In genomic region chr1:162901879-162902278, GRCm38 (mm10) we compare ENCODE assay signal across 21 mouse cellular contexts. TPM values are rescaled to one million over a fixed set of nuclear protein-coding genes. Genes with fewer than 3 reads are reported as not detected.
DNase-seq lines count a peak whose midpoint lies in the region; ATAC-seq and TF ChIP-seq lines count a peak whose summit lies in the region.
"Had no signal": no experiment of that assay in that cellular context is flagged by ENCODE, and none has a peak within 500 bp of the region (broad histone marks: within the 10 kb centered on the region; RNA-seq: fewer than 3 reads in every experiment).

No protein-coding gene starts in this region.

- H3K27ac ChIP-seq in forebrain, embryonic 11.5 days (ENCODE audit: low read depth, low read length) = no peak overlapping the region
- no peak overlapping the region for H3K27ac ChIP-seq in forebrain, postnatal 0 days (ENCODE audit: low read depth, low read length)
- H3K27ac ChIP-seq in midbrain, embryonic 14.5 days (replicated peaks; ENCODE audit: low read depth, low read length) = no peak overlapping the region
- no peak overlapping the region for H3K27ac ChIP-seq in midbrain, embryonic 11.5 days (ENCODE audit: low read depth, low read length)
- H3K27ac ChIP-seq in forebrain, embryonic 16.5 days (ENCODE audit: low read length) = no peak overlapping the region
- H3K27ac ChIP-seq in neural tube, embryonic 15.5 days (replicated peaks) = no peak overlapping the region
- H3K27ac ChIP-seq: limb, embryonic 13.5 days; stomach, embryonic 15.5 days had no signal

- no peak overlapping the region for H3K9ac ChIP-seq in forebrain, embryonic 11.5 days (ENCODE audit: low read length)
- no peak overlapping the region for H3K9ac ChIP-seq in forebrain, postnatal 0 days
- H3K9ac ChIP-seq in midbrain, embryonic 14.5 days (replicated peaks; ENCODE audit: low read length) = no peak overlapping the region
- H3K9ac ChIP-seq in midbrain, embryonic 11.5 days (ENCODE audit: low read length) = no peak overlapping the region
- no peak overlapping the region for H3K9ac ChIP-seq in forebrain, embryonic 16.5 days (replicated peaks; ENCODE audit: low read depth, low read length)
- H3K9ac ChIP-seq in neural tube, embryonic 15.5 days (replicated peaks) = no peak overlapping the region
- H3K9ac ChIP-seq: limb, embryonic 13.5 days; liver, postnatal 0 days; stomach, embryonic 15.5 days had no signal

- H3K27me3 ChIP-seq in forebrain, embryonic 11.5 days (ENCODE audit: control insufficient read depth, insufficient read depth, low read length) = no peaks in the 10 kb centered on the region
- H3K27me3 ChIP-seq in forebrain, postnatal 0 days (ENCODE audit: insufficient read depth, low read length) = no peaks in the 10 kb centered on the region
- no peaks in the 10 kb centered on the region for H3K27me3 ChIP-seq in midbrain, embryonic 14.5 days (ENCODE audit: control insufficient read depth, insufficient read depth, low read length)
- no peaks in the 10 kb centered on the region for H3K27me3 ChIP-seq in midbrain, embryonic 11.5 days (ENCODE audit: control insufficient read depth, insufficient read depth, low read length)
- H3K27me3 ChIP-seq in forebrain, embryonic 16.5 days (replicated peaks; ENCODE audit: control insufficient read depth, insufficient read depth, low read length) = no peaks in the 10 kb centered on the region
- no peaks in the 10 kb centered on the region for H3K27me3 ChIP-seq in neural tube, embryonic 15.5 days (replicated peaks)
- H3K27me3 ChIP-seq: limb, embryonic 13.5 days; stomach, embryonic 15.5 days had no signal

- no peak overlapping the region for H3K4me2 ChIP-seq in forebrain, embryonic 11.5 days (ENCODE audit: low read depth, low read length, severe bottlenecking)
- no peak overlapping the region for H3K4me2 ChIP-seq in forebrain, postnatal 0 days (ENCODE audit: low read depth)
- H3K4me2 ChIP-seq in midbrain, embryonic 14.5 days (ENCODE audit: low read length) = no peak overlapping the region
- no peak overlapping the region for H3K4me2 ChIP-seq in midbrain, embryonic 11.5 days
- no peak overlapping the region for H3K4me2 ChIP-seq in forebrain, embryonic 16.5 days (ENCODE audit: low read length)
- H3K4me2 ChIP-seq in neural tube, embryonic 15.5 days = no peak overlapping the region
- H3K4me2 ChIP-seq: heart, embryonic 11.5 days; limb, embryonic 13.5 days; stomach, embryonic 15.5 days had no signal

- TF ChIP-seq CTCF in forebrain, postnatal 0 days (IDR thresholded peaks at IDR 0.05; ENCODE audit: low read depth) = no peak

- ATAC-seq in forebrain, embryonic 11.5 days (replicated peaks; ENCODE audit: low FRiP score) = 0 out of 2 replicates have a peak, but pooled peaks have one; percentile 51
- ATAC-seq in forebrain, postnatal 0 days = no peak
- peak; percentile 74 for ATAC-seq in midbrain, embryonic 14.5 days (ENCODE audit: low FRiP score, low TSS enrichment)
- no peak for ATAC-seq in midbrain, embryonic 11.5 days (ENCODE audit: low FRiP score)
- ATAC-seq in forebrain, embryonic 16.5 days = peak; percentile 79
- peak; percentile 79 for ATAC-seq in neural tube, embryonic 15.5 days (ENCODE audit: low FRiP score)
- ATAC-seq in megakaryocyte progenitor cell, adult 5-6 weeks (replicated peaks; ENCODE audit: poor library complexity) = no peak
- ATAC-seq: liver, postnatal 0 days had no signal

- no peaks in the 10 kb centered on the region for H3K4me1 ChIP-seq in forebrain, embryonic 11.5 days (replicated peaks; ENCODE audit: control insufficient read depth, insufficient read depth, low read length)
- H3K4me1 ChIP-seq in forebrain, postnatal 0 days (ENCODE audit: insufficient read depth) = no peaks in the 10 kb centered on the region
- no peaks in the 10 kb centered on the region for H3K4me1 ChIP-seq in midbrain, embryonic 14.5 days (ENCODE audit: control insufficient read depth, insufficient read depth, low read length)
- H3K4me1 ChIP-seq in midbrain, embryonic 11.5 days (ENCODE audit: control insufficient read depth, insufficient read depth, low read length) = no peaks in the 10 kb centered on the region
- H3K4me1 ChIP-seq in forebrain, embryonic 16.5 days (replicated peaks; ENCODE audit: control insufficient read depth, insufficient read depth, low read length) = no peaks in the 10 kb centered on the region
- H3K4me1 ChIP-seq in neural tube, embryonic 15.5 days = no peaks in the 10 kb centered on the region
- H3K4me1 ChIP-seq: stomach, embryonic 15.5 days had no signal

- WGBS in forebrain, embryonic 11.5 days = 71% methylated on average over 4 of the region's 4 CpGs
- WGBS in forebrain, postnatal 0 days = 36% methylated on average over 4 of the region's 4 CpGs
- WGBS in midbrain, embryonic 14.5 days = 70% methylated on average over 4 of the region's 4 CpGs
- 80% methylated on average over 4 of the region's 4 CpGs for WGBS in midbrain, embryonic 11.5 days
- 32% methylated on average over 4 of the region's 4 CpGs for WGBS in forebrain, embryonic 16.5 days
- 33% methylated on average over 4 of the region's 4 CpGs for WGBS in neural tube, embryonic 15.5 days

- no peaks in the 10 kb centered on the region for H3K36me3 ChIP-seq in forebrain, embryonic 11.5 days (ENCODE audit: control insufficient read depth, insufficient read depth, low read length)
- H3K36me3 ChIP-seq in forebrain, postnatal 0 days (ENCODE audit: insufficient read depth) = no peaks in the 10 kb centered on the region
- H3K36me3 ChIP-seq in midbrain, embryonic 14.5 days (ENCODE audit: control insufficient read depth, insufficient read depth, low read length) = no peaks in the 10 kb centered on the region
- H3K36me3 ChIP-seq in midbrain, embryonic 11.5 days (ENCODE audit: control insufficient read depth, insufficient read depth, low read length) = no peaks in the 10 kb centered on the region
- no peaks in the 10 kb centered on the region for H3K36me3 ChIP-seq in forebrain, embryonic 16.5 days (ENCODE audit: control insufficient read depth, insufficient read depth)
- H3K36me3 ChIP-seq in neural tube, embryonic 15.5 days = no peaks in the 10 kb centered on the region
- H3K36me3 ChIP-seq: limb, embryonic 13.5 days; stomach, embryonic 15.5 days had no signal

- DNase-seq in forebrain, embryonic 11.5 days (ENCODE audit: low spot score) = no peak
- DNase-seq in forebrain, postnatal 0 days = no peak
- DNase-seq in midbrain, embryonic 14.5 days = peak; percentile 30
- DNase-seq in midbrain, embryonic 11.5 days (ENCODE audit: low spot score, missing footprints) = no peak
- DNase-seq in testis, postnatal 10 days (ENCODE audit: low spot score) = no peak
- DNase-seq: adrenal gland, postnatal 25 days; gastrocnemius, postnatal 25 days; heart, postnatal 36 days; kidney, adult 11 months; kidney, postnatal 36 days; liver, postnatal 0 days; lung, postnatal 4 days; thymus, postnatal 36 days had no signal

- H3K9me3 ChIP-seq in forebrain, embryonic 11.5 days (ENCODE audit: control insufficient read depth, low read length) = no peaks in the 10 kb centered on the region
- H3K9me3 ChIP-seq in forebrain, postnatal 0 days (ENCODE audit: low read length) = no peaks in the 10 kb centered on the region
- no peaks in the 10 kb centered on the region for H3K9me3 ChIP-seq in midbrain, embryonic 14.5 days (ENCODE audit: control insufficient read depth, low read length)
- H3K9me3 ChIP-seq in midbrain, embryonic 11.5 days (ENCODE audit: control insufficient read depth, low read length) = no peaks in the 10 kb centered on the region
- no peaks in the 10 kb centered on the region for H3K9me3 ChIP-seq in forebrain, embryonic 16.5 days (ENCODE audit: control insufficient read depth, low read length)
- H3K9me3 ChIP-seq in neural tube, embryonic 15.5 days (replicated peaks) = no peaks in the 10 kb centered on the region
- H3K9me3 ChIP-seq: limb, embryonic 13.5 days; stomach, embryonic 15.5 days had no signal

- no peak overlapping the region for H3K4me3 ChIP-seq in forebrain, embryonic 11.5 days (ENCODE audit: low read depth, low read length)
- no peak overlapping the region for H3K4me3 ChIP-seq in forebrain, postnatal 0 days (ENCODE audit: low read depth, low read length)
- no peak overlapping the region for H3K4me3 ChIP-seq in midbrain, embryonic 14.5 days (replicated peaks; ENCODE audit: low read depth, low read length)
- H3K4me3 ChIP-seq in midbrain, embryonic 11.5 days (ENCODE audit: low read depth, low read length) = no peak overlapping the region
- no peak overlapping the region for H3K4me3 ChIP-seq in forebrain, embryonic 16.5 days (replicated peaks; ENCODE audit: low read length)
- no peak overlapping the region for H3K4me3 ChIP-seq in neural tube, embryonic 15.5 days (replicated peaks)
- H3K4me3 ChIP-seq: limb, embryonic 13.5 days; myocyte; stomach, embryonic 15.5 days had no signal

RNA-seq across cellular contexts. Expression of gene Fmo2, which starts 3.4 kb away (rescaled TPM):
- polyA plus RNA-seq in forebrain, embryonic 11.5 days (2014; fragmentation: Nextera tagmentation; extraction: Ambion mirVana) = 0.13 and 0.29 TPM in 2 replicates
- total RNA-seq in forebrain, postnatal 0 days (2014; rRNA removed) = 0.38 and 0.81 TPM in 2 replicates
- polyA plus RNA-seq in forebrain, postnatal 0 days (2015; fragmentation: Nextera tagmentation; extraction: Ambion mirVana) = 0.30 and 0.50 TPM in 2 replicates
- not detected in 2 replicates for polyA plus RNA-seq in midbrain, embryonic 14.5 days (2014; fragmentation: Nextera tagmentation; extraction: Ambion mirVana)
- not detected in 2 replicates for polyA plus RNA-seq in midbrain, embryonic 11.5 days (2014; fragmentation: Nextera tagmentation; extraction: Ambion mirVana)
- 0.17 TPM in 1 of 2 replicates, not detected in the other for polyA plus RNA-seq in forebrain, embryonic 16.5 days (2015; fragmentation: Nextera tagmentation; extraction: Ambion mirVana)
- 0.27 and 0.42 TPM in 2 replicates for polyA plus RNA-seq in neural tube, embryonic 15.5 days (2015; fragmentation: Nextera tagmentation; extraction: Ambion mirVana)
- not detected in 2 replicates for total RNA-seq in megakaryocyte progenitor cell, adult 5-6 weeks (2015)
- not detected in 2 replicates for total RNA-seq in megakaryocyte progenitor cell, adult 5-6 weeks (2017)
- polyA plus RNA-seq: myocyte had no signal

RNA-seq across cellular contexts. Expression of gene Fmo6, which starts 35.4 kb away (rescaled TPM):
- polyA plus RNA-seq in forebrain, embryonic 11.5 days (2014; fragmentation: Nextera tagmentation; extraction: Ambion mirVana) = not detected in 2 replicates
- total RNA-seq in forebrain, postnatal 0 days (2014; rRNA removed) = not detected in 2 replicates
- polyA plus RNA-seq in forebrain, postnatal 0 days (2015; fragmentation: Nextera tagmentation; extraction: Ambion mirVana) = not detected in 2 replicates
- not detected in 2 replicates for polyA plus RNA-seq in midbrain, embryonic 14.5 days (2014; fragmentation: Nextera tagmentation; extraction: Ambion mirVana)
- not detected in 2 replicates for polyA plus RNA-seq in midbrain, embryonic 11.5 days (2014; fragmentation: Nextera tagmentation; extraction: Ambion mirVana)
- polyA plus RNA-seq in forebrain, embryonic 16.5 days (2015; fragmentation: Nextera tagmentation; extraction: Ambion mirVana) = not detected in 2 replicates
- polyA plus RNA-seq in neural tube, embryonic 15.5 days (2015; fragmentation: Nextera tagmentation; extraction: Ambion mirVana) = 0.14 TPM in 1 of 2 replicates, not detected in the other
- total RNA-seq in megakaryocyte progenitor cell, adult 5-6 weeks (2015) = not detected in 2 replicates
- not detected in 2 replicates for total RNA-seq in megakaryocyte progenitor cell, adult 5-6 weeks (2017)
- total RNA-seq: adrenal gland, postnatal 25 days; gastrocnemius, postnatal 25 days; heart, postnatal 36 days had no signal
- polyA plus RNA-seq: cortical plate, adult 2 months; heart, embryonic 11.5 days; liver, postnatal 0 days; myocyte had no signal

RNA-seq across cellular contexts. Expression of gene Fmo1, which starts 35.5 kb away (rescaled TPM):
- 15.3 and 19.9 TPM in 2 replicates for polyA plus RNA-seq in forebrain, embryonic 11.5 days (2014; fragmentation: Nextera tagmentation; extraction: Ambion mirVana)
- 37.2 and 46.8 TPM in 2 replicates for total RNA-seq in forebrain, postnatal 0 days (2014; rRNA removed)
- 28.1 and 33.2 TPM in 2 replicates for polyA plus RNA-seq in forebrain, postnatal 0 days (2015; fragmentation: Nextera tagmentation; extraction: Ambion mirVana)
- polyA plus RNA-seq in midbrain, embryonic 14.5 days (2014; fragmentation: Nextera tagmentation; extraction: Ambion mirVana) = 15.7 and 29.0 TPM in 2 replicates
- polyA plus RNA-seq in midbrain, embryonic 11.5 days (2014; fragmentation: Nextera tagmentation; extraction: Ambion mirVana) = 26.5 and 30.8 TPM in 2 replicates
- 22.5 and 29.2 TPM in 2 replicates for polyA plus RNA-seq in forebrain, embryonic 16.5 days (2015; fragmentation: Nextera tagmentation; extraction: Ambion mirVana)
- polyA plus RNA-seq in neural tube, embryonic 15.5 days (2015; fragmentation: Nextera tagmentation; extraction: Ambion mirVana) = 20.8 and 25.9 TPM in 2 replicates
- total RNA-seq in megakaryocyte progenitor cell, adult 5-6 weeks (2015) = not detected in 2 replicates
- total RNA-seq in megakaryocyte progenitor cell, adult 5-6 weeks (2017) = not detected in 2 replicates

Comparison
In these comparisons a context has a peak if more than half of its experiments do, and no peak if none do; other contexts are left out.
1. ATAC-seq: peak in forebrain, embryonic 11.5 days (single experiment), midbrain, embryonic 14.5 days (single experiment), forebrain, embryonic 16.5 days (single experiment) and neural tube, embryonic 15.5 days (single experiment); none in forebrain, postnatal 0 days (single experiment), midbrain, embryonic 11.5 days (single experiment) and megakaryocyte progenitor cell, adult 5-6 weeks (single experiment).